Mouse (Mus musculus) urinary bladder, postnatal 25 days (tissue): ENCODE data around the gene Baz2a.
"Not testable (repeated sequence)": the region's sequence is repeated elsewhere in the genome, so short reads cannot be mapped to it uniquely, and the experiment has no call there.

Source experiments
- DNase-seq: peaks from one replicate; pipeline ENCODE4 v3.0.0; 2022; ENCODE audit warnings: low spot score

Baz2a gene

DNA sequence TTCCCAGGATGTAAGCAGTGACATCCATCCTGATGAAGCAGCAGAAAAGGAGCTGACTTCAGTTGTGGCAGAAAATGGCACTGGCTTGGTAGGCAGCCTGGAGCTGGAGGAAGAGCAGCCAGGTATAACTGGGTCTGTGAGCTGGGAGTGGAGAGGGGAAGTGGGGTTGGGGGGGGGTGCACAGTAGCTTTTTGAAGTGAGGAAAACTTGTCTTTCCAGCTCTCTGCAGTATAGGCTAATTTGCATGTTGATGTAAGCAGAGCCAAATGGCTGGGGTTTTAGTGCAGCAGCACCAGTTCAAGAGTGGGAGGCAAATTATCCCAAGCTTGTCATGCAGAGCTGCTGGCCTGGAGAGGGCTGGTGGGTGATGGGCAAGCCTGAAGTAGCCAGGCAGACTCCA is 19.9 kb downstream of the Baz2a start:
- no peak for DNase-seq

DNA sequence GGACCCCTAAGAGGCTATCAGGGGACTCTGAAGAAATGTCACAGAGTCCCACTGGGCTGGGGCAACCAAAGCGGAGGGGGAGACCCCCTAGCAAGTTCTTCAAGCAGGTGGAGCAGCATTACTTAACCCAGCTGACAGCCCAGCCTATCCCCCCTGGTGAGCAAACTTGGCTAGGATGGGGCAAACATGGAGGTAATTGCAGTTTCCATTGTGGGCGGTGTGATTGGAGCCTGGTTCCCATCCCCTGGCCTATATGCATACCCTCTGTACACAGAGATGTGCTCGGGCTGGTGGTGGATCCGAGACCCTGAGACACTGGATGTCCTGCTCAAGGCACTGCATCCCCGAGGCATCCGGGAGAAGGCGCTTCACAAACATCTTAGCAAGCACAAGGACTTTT is 32.5 kb downstream of the Baz2a start:
- DNase-seq, result no peak

DNA sequence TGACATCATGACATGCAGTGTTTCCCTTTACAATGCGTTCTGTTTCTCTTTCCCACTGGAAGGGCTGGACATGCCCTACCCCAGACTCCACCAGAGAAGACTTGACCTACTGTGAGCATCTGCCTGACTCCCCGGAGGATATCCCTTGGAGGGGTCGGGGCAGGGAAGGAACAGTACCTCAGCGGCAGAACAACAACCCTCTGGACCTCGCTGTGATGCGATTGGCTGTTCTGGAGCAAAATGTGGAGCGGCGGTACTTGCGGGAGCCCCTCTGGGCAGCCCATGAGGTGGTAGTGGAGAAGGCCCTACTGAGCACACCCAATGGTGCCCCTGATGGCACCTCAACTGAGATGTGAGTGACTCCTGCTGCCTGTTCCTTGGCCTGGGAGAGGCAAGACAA is 33.5 kb downstream of the Baz2a start:
- DNase-seq, result no peak

DNA sequence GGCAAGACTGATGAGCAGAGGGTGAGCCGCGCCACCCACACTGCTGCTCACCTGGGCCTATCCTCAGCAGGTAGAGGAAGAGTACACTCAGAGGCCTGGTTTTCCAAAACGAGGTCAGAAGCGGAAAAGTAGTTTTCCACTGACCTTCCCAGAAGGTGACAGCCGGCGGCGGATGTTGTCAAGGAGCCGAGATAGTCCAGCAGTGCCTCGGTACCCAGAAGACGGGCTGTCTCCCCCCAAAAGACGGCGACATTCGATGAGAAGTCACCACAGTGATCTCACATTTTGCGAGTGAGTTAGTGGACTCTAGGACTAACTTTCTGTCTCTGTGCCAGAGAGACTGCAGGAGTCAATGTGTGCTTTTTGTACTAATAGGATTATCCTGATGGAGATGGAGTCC is 34.6 kb downstream of the Baz2a start:
- DNase-seq, result no peak

DNA sequence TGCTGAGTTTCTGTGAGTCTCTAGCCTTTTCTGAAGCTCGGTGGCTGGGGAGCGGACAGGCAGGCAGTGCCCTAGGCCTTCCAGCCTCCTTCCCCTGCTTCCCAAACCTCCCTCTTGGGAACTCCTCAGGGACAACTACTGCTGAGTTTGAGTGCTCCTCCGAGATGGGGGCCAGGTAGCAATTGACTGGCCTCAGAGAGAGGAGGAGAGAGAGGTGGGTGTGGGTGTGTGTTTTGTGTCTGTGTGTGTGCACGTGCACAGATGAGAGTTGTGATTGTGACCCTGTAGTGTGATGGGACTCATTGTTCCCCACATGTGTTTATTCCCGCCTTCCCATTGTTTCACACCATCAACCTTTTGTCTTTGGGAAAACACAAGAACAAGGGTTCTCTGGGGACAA is 36.1 kb downstream of the Baz2a start:
- no peak for DNase-seq

DNA sequence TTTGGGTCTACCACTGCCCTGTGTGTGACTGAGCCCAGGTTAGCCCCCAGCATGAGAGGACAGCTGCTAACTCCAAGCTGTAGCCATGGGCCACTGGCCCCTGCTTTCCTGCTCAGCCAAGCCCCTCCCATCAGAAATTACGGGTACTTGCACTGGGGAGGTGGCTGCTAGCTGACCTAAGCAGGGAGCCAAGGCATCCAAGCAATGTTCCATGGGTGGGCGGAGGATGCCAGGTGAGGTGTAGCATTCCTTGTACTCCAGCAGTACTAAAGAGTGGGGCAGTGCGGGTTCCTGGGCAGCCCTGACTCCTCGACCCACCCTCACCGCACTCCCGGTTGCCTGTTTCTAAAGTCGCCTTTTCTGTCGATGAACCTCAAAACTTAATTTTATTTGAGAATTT is 36.8 kb downstream of the Baz2a start:
- no peak for DNase-seq

DNA sequence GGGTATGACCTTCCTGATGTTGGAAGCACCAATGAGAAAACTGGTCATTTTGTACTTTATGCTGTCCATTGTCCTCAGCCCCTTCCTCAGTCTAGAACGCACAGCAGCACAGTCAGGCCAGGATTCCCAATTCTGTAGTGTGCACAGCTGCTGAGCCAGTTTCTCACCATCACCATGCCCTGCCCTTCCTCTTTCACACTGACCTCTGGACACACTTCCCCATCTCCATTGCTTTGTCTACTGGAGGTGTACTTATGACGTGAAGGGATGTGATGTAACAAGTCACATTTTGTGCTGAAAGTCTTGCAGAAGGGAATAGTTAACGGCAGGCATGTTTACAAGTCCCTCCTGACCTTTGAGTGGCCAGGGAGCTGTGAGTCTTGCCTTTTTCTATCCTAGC is 39.9 kb downstream of the Baz2a start:
- no peak for DNase-seq

DNA sequence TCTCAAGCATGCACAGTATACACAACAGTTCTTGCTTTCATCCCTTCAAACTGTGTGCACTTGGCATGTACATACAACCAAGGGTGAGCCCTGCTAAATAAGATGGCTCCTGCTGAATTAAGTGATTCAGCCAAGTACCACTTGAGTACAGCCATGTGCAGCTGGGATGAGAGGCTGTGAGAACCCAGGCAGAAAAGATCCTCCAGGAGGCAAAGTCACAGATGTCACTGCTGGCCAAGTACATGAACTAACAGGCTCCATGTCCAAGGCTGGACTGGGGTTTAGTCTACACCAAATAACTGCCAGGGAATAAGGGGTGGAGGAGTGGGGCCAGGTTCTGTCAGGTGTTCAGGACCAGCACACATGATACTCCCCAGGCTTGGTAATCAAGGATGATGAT is 40.4 kb downstream of the Baz2a start:
- DNase-seq, result no peak

DNA sequence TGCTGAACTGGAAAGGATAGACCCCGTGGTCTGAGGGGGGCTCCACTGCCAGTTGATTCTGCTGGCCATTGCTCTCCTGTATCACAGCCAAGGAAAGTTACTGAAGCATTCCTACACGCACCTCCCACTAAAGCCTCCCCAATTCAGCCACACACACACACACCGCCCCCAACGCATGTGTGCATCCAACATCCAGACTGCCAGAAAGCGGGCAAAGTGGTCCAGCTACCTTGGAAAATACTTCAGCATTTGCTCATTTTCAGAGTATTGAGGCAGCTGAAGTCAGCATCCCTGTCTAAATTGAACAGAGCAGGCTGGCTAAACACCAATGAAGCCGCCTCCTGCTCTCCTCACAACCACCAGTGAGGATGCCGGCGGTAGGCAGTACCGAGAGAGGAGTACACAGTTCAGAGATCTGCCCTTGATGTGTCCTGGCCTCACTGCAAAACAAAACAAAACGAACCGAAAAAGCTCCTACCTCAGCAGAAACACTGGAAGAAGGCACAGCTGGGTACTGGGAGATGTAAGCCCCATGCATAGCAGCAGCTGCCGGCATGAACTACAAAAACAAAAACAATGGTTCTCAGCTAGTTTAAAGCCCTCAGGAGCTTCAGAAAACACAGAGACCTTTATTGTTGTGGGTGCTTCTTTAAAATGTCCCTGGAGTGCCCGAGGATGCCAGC is 42.4 kb downstream of the Baz2a start:
- no peak for DNase-seq

DNA sequence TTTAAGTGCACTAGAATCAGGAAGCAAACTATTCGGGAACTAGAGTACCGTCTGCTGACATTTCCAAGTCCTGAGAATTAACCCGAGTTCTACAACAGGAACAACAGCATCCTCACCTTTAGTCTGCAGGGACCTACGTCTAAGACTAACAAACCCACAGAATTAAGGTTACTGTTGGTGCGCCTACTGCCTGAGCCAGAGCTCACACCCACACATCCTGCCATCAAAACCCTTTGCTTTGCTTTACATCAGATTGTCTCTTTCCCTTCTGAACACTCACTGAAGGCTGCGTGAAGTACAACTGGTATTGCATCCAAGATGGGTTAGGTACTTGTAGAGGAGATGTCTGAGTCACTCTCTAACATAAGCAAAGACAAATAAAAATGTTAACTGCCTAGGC is 44.0 kb downstream of the Baz2a start:
- DNase-seq, result no peak

DNA sequence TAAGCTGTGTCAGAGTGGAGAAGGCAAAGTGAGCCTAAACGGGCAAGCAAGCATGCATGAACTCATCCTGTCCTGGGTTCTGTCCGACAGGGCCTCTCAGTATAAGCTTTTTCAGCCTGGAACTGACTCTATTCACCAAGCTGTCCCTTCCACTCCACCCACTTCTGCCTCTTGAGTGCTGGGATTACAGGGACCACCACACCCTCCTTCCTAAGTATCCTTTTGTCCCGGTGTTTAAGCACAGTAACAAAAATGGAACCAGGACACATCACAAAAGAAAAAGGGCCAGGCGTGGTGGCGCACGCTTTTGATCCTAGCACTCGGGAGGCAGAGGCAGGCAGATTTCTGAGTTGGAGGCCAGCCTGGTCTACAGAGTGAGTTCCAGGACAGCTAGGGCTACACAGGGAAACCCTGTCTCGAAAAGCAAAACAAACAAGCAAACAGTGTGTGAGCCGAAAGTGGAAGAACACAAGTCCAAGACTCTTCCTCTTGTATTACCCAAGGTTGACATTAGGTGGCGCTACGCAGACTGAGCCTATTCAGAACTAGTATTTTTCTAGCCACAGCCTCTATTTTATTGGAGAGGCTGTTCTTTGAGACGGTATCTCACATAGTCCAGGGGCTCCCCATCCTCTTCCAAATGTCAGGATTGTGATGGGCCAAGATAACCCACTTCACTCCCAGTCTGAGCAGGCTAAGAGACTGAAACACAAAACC is 49.0 kb downstream of the Baz2a start:
- DNase-seq, result peak; percentile 50

DNA sequence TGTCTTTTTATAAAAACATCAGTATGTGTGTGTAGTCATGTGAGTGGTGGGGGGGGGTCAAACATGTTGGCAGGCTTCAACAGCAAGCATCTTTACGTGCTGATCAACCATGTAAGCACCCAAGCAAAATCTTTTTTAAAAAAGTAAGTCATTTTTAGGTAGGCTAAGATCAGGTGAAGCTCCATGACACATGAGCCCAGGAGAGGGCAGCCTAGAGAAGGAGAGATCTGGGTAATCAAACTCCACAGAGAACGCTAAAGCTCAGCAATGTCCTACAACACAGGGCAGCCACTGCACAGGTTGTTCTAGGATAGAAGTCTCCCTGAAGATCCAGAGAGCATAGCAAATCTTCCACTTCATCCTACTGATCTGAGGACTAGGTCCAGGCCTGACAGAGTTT is 50.8 kb downstream of the Baz2a start:
- no peak for DNase-seq

DNA sequence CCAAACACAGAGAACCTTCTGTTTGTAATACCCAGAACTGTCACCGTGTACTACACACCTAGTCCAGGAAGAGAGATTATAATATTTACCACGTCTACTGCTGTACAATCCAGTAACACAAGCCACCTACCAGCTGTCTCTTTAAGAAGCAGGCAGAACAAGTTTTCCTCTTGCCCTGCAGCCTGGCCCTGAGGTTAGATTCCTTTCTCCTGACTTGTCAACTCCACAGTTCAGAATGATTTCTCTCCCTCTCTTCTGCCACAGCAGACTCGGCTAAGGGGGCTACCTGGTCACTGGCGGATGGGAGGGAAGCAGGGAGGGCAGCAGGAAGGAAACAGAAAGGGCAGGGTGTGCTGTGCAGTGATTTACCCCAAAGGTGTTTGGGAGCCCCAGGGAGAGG is 52.3 kb downstream of the Baz2a start:
- no peak for DNase-seq

DNA sequence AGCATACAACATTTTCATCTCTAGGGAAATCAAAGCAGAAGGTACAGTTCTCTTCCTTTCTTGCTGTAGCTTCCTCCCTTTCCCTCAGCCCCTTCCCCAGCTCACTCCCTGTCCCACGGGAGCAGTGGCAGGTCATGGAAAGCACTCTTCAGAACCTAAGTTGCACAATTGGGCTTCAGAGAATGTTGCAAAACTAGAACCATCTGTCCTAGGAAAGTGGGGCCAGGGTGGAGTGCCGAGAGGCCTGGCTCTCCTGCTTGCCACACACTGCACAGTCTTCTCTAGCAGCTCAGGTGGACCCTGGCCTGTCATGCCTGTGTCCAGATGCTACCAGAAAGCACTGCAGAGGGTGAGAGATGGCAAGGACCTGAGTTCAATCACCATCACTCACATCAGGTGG is 53.6 kb downstream of the Baz2a start:
- DNase-seq, result no peak

DNA sequence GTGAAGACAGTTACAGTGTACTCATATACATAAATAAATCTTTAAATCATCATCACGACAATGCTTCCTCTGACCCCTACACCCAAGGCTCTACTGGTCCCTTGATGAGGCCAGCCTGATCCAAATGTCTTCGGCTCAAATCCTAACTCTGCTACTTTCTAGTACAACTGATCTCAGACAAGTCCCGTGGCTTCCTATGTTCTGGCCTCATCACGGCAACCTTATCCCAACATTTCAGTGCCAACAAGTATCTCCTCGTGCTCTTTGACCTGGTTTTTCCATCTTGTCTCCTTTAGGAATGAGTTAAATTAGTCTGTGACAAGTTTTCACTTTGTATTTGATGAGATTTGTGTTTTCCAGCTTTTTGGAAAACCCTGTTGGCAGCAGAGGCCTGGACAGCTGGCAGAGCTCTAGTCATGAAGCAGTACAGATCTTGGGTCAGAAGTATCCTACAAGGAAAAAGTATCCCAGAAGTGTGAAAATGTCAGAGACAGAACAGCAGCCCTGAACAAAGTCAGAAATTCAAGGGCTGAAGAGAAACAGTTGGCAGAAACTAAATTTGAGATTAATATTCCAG is 57.5 kb downstream of the Baz2a start:
- no peak for DNase-seq

DNA sequence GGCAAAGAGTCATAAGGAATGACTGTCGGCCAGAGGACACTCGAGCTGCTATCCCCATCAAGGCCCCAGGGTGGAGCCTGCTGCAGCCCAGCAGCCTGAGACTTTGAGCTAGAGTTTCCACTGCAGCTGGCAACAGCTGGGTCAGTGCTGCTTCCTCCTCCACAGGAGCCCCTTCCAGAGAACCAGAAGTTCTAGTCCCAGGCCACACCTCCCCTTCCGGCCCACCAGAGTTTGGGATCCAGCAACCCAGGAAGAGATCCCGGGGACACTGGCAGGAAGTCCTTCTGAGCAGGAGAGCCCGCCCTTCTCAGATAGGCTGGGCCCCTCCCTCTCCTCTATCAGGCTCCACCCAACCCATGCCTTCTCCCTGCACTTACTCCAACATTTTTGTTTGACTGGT is 58.2 kb downstream of the Baz2a start:
- DNase-seq, result peak; percentile 61

DNA sequence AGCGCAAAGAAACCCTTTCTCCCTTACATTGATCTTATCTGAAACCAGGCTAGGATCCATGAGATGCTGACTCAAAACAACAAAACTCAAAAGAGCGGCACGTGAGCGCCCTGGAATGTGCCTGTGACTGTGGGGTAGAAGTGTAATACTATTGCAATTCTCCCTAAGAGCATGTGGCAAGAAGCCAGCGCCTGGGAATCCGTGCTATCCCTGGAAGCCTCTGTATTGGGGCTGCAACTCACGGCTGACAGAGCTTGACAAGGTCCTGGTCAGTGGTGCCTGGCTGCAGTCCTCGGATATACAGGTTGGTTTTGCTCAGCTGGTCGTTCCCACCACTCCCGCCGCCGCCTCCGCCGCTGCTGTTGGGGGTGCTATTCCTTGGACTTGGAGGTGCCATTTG is 59.6 kb downstream of the Baz2a start:
- peak; percentile 50 for DNase-seq

DNA sequence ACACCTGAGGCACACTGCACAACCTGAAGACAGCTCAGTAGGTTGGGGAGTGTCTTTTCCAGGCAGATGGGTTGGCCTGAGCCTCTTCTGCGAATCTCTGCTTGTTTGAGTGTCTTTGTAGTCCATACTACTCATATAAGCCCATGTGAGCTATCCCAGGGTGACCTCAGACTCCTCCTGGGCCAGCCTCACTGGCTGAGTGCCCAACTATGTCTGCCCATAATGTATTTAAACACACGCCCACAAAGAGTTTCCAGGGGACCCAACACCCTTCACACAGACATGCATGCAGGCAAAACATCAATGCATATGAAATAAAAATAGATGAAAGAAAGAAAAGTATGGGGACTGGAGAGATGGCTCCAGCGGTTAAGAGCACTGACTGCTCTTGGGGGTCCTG is 62.6 kb downstream of the Baz2a start:
- DNase-seq, result no peak

DNA sequence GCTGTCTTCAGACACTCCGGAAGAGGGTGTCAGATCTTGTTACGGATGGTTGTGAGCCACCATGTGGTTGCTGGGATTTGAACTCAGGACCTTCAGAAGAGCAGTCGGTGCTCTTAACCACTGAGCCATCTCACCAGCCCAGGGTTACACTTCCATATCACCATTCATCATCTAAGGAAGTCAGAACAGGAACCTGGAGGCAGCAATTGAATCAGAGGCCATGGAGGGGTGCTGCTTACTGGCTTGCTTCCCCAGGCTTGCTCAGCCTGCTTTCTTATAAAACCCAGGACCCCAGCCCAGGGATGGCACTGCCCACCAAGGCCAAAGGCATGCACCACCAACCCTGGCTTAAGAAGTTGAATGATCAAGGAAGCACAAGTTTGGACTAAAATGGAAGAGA is 74.3 kb downstream of the Baz2a start:
- not testable (repeated sequence) for DNase-seq

DNA sequence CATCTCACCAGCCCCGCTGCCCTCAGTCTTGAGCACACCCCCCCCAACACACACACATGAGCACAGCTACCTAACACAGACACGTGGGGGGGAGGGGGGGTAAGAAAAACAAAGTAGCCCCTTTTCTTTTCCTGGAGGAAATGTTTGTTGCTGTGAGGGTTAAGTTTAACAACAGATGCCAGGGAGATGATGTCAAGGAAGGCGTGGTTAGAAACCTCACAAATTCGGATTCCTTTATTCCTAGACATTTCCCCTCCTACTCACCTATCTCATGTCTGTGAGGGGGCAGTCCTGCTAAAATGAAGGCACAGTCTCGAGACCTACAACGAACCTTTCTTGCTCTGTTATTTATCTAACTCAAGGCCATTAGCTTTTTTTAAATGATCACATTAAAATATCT is 75.7 kb downstream of the Baz2a start:
- no peak for DNase-seq

DNA sequence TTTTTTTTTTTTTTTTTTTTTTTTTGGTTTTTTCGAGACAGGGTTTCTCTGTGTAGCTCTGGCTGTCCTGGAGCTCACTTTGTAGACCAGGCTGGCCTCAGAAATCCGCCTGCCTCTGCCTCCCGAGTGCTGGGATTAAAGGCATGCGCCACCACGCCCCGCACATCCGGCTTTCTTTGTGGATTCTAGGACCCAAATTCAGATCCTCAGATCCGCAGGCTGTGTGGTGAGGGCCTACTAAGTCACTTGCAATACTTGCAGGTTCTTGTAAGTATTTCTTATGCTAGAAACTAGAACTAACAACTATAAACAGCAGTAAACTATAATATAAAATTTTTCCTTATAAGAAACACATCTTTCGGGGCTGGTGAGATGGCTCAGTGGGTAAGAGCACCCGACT is 80.0 kb downstream of the Baz2a start:
- DNase-seq, result not testable (repeated sequence)

DNA sequence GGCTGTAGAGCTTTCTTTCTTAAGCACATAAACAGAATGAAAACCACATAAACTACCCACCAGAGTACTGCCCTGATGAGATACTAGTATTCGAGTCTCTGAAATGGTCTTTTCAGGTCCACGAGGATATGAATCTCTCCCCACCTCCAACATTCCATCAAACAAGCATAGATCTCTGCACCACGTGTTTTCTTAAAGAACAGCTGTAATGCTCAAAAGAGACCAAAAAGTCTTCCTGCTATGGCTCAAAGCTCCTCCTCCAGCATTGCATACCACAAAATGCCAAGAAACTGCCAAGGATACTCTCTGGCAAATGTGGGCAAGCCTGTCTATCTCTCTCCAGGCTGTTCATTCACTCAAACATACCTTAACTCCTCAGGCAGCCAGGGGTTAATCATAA is 83.9 kb downstream of the Baz2a start:
- no peak for DNase-seq

DNA sequence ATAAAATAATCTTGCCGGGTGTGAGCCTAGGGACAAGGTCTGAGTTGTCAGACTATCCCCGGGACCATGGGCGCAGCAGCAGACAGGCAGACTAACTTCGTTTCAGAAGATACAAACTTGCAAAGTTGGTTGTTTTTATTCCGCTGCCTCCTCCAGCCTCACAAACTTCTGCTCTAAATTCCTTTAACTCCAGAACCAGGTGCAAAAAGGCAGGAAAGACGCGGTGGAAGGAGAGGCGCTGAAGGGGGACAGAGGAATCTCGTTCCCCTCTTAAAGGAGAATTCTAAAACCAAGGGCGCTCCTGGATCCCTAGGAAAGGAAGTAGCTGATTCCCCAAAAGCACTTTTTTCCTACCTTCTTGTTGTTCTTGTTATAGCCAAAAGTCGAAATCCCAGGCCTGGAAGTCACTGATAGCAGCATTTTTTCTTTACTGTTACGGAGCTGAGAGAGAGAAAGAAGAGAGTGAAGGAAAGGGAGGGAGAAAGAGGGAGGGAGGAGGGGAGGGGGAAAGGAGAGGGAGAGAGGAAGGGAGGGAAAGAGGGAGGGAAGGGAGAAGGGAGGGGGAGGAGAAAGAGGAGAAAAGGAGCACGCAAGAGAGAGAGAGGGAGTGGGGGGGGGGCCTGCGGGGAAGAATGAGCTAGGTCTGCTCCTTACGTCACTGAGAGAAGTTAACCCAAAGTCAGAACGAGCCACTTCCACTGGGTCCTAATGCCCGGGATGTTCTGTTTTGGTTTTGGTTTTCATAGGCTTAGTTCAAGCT is 84.8 kb downstream of the Baz2a start:
- DNase-seq, result peak; percentile 23
